Mouse (Mus musculus) intestine, embryonic 16.5 days (tissue): ENCODE results near the gene Ptprd. TPM values are rescaled to one million over a fixed set of nuclear protein-coding genes. Genes with fewer than 3 reads are reported as not detected.

Experiments used
- ATAC-seq: fragments of 200-750 bp; cut with Nextera tagmentation; 2 replicates; pipeline ENCODE4 v1.8.0; 2017; ENCODE audit warnings: moderate TSS enrichment, moderate library complexity
- H3K27ac ChIP-seq: fragments of 300-500 bp; sonication (generic); 2 replicates; pipeline ENCODE4 v1.5.1; 2014; ENCODE audit warnings: mild to moderate bottlenecking, low read length
- H3K27me3 ChIP-seq: fragments of 300-500 bp; sonication (generic); replicated peaks from 2 replicates; pipeline ENCODE4 v1.6.1; 2014; ENCODE audit warnings: low read length, control low read depth, mixed read lengths; ENCODE audit not compliant: control insufficient read depth, insufficient read depth
- H3K36me3 ChIP-seq: fragments of 300-500 bp; sonication (generic); 2 replicates; pipeline ENCODE4 v1.6.1; 2014; ENCODE audit warnings: low read length, control low read depth; ENCODE audit not compliant: control insufficient read depth, insufficient read depth
- H3K4me1 ChIP-seq: fragments of 300-500 bp; sonication (generic); 2 replicates; pipeline ENCODE4 v1.6.1; 2014; ENCODE audit warnings: low read length, control low read depth, mixed read lengths; ENCODE audit not compliant: control insufficient read depth, insufficient read depth
- H3K4me2 ChIP-seq: fragments of 300-500 bp; sonication (generic); 2 replicates; pipeline ENCODE4 v1.6.1; 2014; ENCODE audit warnings: low read depth, low read length, control low read depth
- H3K4me3 ChIP-seq: fragments of 300-500 bp; sonication (generic); 2 replicates; pipeline ENCODE4 v1.5.1; 2014; ENCODE audit warnings: mild to moderate bottlenecking, low read length
- H3K9ac ChIP-seq: fragments of 300-500 bp; sonication (generic); 2 replicates; pipeline ENCODE4 v1.6.1; 2014; ENCODE audit warnings: low read depth, low read length
- H3K9me3 ChIP-seq: fragments of 300-500 bp; sonication (generic); 2 replicates; pipeline ENCODE4 v1.6.1; 2016; ENCODE audit warnings: low read length, control low read depth; ENCODE audit not compliant: control insufficient read depth
- WGBS: fragments of 180-500 bp; shearing (Covaris S2); extraction: QIAGEN DNeasy Blood & Tissue Kit; methylation state at CpG from one replicate; pipeline ENCODE4 v1.1.7; 2014; 5-methylcytosine and 5-hydroxymethylcytosine counted together
- polyA plus RNA-seq: library from polyadenylated mRNA; unstranded; fragments of >200 nt; fragmentation: Nextera tagmentation; extraction: Ambion mirVana; gene quantifications from 2 replicates; pipeline ENCODE4 v1.2.1, GENCODE M21; 2015

Gene Ptprd
- polyA plus RNA-seq, 1 experiment from 2014 or later, result 5.0 TPM

DNA sequence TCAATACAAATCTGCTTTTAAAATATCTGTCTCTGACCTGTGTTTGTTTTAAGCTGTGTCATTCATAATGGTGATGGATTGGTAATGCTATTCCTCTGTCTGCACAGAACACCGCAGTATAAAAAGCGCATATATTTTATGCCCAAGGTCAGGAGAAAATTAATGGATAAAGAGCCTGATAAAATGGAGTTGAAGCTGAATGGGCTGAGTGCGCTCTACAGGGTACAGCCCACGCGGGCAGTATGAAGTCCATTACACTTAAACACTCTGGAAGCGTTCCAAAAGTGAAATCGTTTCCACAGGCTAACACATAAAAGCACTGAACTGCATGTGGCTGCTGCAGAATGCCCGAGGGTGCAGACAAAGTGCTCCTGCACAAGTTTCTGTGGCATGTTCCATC is 2032.3 kb downstream of the Ptprd start:
- no peaks in the 10 kb centered on the region for H3K4me1 ChIP-seq
- H3K9ac ChIP-seq, result no peak overlapping the region
- H3K4me2 ChIP-seq, result no peak overlapping the region
- no peak overlapping the region for H3K27ac ChIP-seq
- WGBS, result 52% methylated on average over 8 of the region's 8 CpGs
- no peaks in the 10 kb centered on the region for H3K36me3 ChIP-seq
- H3K4me3 ChIP-seq, result no peak overlapping the region
- H3K9me3 ChIP-seq, result no peaks in the 10 kb centered on the region
- ATAC-seq, result no peak; the same call in 1 of the 2 replicates
- H3K27me3 ChIP-seq, result no peaks in the 10 kb centered on the region

DNA sequence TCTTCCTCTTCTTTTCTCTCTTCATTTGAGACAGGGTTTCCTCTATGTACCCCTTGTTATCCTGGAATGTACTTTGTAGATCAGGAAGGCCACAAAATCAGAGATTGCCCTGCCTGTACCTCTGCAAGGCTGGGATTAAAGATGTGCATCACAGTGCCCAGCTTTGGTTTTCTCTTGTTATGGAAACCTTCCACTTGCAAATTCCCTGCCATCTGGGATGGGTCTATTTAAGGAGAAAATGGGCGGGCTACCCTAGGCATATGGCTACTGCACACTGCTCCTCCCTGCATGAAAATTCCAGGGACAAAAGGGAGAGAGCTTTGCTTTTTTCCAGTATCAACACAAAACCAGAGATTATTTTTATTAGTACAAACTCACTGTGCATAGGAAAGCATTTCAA is 2036.7 kb downstream of the Ptprd start:
- H3K9me3 ChIP-seq, result no peaks in the 10 kb centered on the region
- ATAC-seq, result no peak
- H3K27ac ChIP-seq, result no peak overlapping the region
- H3K4me3 ChIP-seq, result no peak overlapping the region
- H3K36me3 ChIP-seq, result no peaks in the 10 kb centered on the region
- 97% methylated on average over 1 of the region's 1 CpGs for WGBS
- no peak overlapping the region for H3K9ac ChIP-seq
- no peaks in the 10 kb centered on the region for H3K4me1 ChIP-seq
- H3K27me3 ChIP-seq, result no peaks in the 10 kb centered on the region
- H3K4me2 ChIP-seq, result no peak overlapping the region

DNA sequence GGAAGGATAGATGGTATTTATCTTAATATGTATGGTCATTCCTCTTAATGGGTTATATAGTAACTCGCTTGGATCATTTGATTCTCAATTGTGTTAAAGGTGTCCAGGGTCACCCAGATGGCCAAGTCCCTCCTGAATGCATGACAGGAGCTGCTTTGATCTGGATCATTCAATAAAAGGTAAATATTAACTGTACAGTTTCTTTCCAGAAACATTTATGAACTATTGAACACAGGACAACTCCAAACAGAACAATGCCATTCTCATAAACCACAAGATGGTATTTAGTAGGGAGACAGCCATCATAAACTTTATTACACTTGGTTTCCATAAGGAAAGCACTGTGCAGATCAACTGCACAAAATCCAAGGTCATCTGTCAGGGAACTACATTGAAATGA is 2056.0 kb downstream of the Ptprd start:
- no peak overlapping the region for H3K4me3 ChIP-seq
- no peak overlapping the region for H3K27ac ChIP-seq
- no peaks in the 10 kb centered on the region for H3K27me3 ChIP-seq
- peak; percentile 97 for ATAC-seq
- H3K9ac ChIP-seq, result no peak overlapping the region
- no peaks in the 10 kb centered on the region for H3K4me1 ChIP-seq
- no peaks in the 10 kb centered on the region for H3K9me3 ChIP-seq
- H3K4me2 ChIP-seq, result no peak overlapping the region
- 36% methylated on average over 1 of the region's 1 CpGs for WGBS
- H3K36me3 ChIP-seq, result no peaks in the 10 kb centered on the region

DNA sequence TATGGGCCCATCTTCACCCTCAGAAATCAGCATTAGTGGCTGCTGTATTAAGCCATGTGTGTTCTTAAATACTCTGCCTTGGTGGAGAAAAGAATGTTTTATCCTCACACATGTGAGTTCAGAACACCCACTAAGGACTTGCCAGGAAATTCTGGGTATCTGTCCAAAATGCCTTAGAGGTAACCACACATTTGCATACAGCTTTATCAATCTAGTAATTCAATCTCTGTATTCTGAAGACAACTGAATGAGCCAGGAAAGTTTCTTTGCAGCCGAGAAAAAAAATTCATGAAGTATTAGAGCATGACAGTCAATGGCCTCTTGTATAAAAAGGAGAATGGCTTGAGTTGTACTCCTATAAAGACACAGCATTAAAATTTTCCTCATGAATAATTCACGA is 2057.6 kb downstream of the Ptprd start:
- Histone ChIP-seq H3K9me3 (no peaks in the 10 kb centered on the region), H3K27me3 (no peaks in the 10 kb centered on the region), H3K9ac (no peak overlapping the region), H3K27ac (no peak overlapping the region), H3K4me2 (no peak overlapping the region), H3K4me3 (no peak overlapping the region), H3K4me1 (no peaks in the 10 kb centered on the region), H3K36me3 (no peaks in the 10 kb centered on the region)
- no peak for ATAC-seq
- 62% methylated on average over 2 of the region's 2 CpGs for WGBS

DNA sequence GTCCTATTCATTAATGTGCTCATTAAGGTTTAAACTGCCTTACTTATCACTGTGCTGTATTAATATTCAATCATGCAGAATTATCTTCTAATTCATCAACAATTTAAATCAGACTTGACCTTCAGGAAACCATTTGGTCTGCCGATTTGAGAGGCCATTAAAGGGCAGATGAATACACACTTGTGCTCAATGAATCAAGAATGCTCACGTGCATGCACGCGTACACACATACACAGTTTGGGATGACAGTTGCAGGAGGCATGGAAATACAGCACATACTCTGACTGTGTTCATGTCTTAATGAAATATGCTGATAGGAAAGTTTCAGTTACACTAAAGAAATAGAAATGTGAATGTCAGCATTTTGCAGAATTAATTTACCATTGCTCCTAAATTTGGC is 2066.8 kb downstream of the Ptprd start:
- ATAC-seq, result no peak
- H3K27me3 ChIP-seq, result no peaks in the 10 kb centered on the region
- H3K4me1 ChIP-seq, result no peaks in the 10 kb centered on the region
- no peak overlapping the region for H3K4me3 ChIP-seq
- H3K9me3 ChIP-seq, result no peaks in the 10 kb centered on the region
- H3K4me2 ChIP-seq, result no peak overlapping the region
- no peak overlapping the region for H3K27ac ChIP-seq
- WGBS, result 79% methylated on average over 4 of the region's 4 CpGs
- H3K9ac ChIP-seq, result no peak overlapping the region
- no peaks in the 10 kb centered on the region for H3K36me3 ChIP-seq

DNA sequence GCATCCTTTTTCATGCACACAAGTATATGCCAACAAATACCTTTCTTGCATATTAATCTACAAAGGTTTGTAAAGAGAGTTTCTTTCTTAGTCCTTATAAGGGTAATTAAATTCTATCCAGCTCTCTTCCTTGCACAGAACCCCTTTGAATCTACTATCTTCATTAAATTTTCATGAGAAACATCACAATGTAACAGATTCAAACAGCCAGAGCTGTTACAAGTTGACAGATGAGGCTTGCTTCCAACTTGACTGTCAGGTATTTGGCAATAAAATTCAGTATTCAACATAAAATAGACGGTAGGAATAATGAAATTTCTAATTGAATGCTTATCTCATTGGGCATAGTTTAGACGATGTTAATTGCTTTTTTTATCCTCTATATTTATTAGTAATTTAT is 2067.4 kb downstream of the Ptprd start:
- H3K9me3 ChIP-seq, result no peaks in the 10 kb centered on the region
- no peak overlapping the region for H3K9ac ChIP-seq
- H3K36me3 ChIP-seq, result no peaks in the 10 kb centered on the region
- H3K4me1 ChIP-seq, result no peaks in the 10 kb centered on the region
- ATAC-seq, result no peak
- H3K27me3 ChIP-seq, result no peaks in the 10 kb centered on the region
- no peak overlapping the region for H3K4me3 ChIP-seq
- H3K27ac ChIP-seq, result no peak overlapping the region
- no peak overlapping the region for H3K4me2 ChIP-seq
- 68% methylated on average over 2 of the region's 2 CpGs for WGBS

DNA sequence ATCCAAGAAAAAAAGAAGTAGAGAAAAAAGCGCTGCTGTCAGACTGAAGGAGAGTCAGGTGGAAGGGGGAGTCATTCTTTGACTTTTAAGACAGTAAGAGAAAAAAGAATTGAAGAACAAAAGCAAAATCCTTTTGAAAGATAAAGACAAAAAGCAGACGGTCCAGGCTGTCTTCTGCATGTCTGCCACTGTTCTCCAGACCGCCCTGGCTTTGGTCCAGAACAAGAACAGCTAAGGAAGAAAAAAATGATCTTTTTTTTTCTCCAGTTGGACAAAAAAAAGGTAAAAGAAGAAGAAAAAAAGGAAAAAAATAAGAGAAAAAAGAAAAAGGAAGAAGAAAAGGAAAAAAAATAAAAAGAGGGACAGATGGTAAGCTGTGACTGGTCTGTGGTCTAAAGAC is 2073.9 kb downstream of the Ptprd start:
- no peaks in the 10 kb centered on the region for H3K4me1 ChIP-seq
- no peak overlapping the region for H3K9ac ChIP-seq
- no peak overlapping the region for H3K4me3 ChIP-seq
- no peak overlapping the region for H3K4me2 ChIP-seq
- no peak for ATAC-seq
- H3K9me3 ChIP-seq, result no peaks in the 10 kb centered on the region
- no peaks in the 10 kb centered on the region for H3K36me3 ChIP-seq
- no peaks in the 10 kb centered on the region for H3K27me3 ChIP-seq
- WGBS, result 63% methylated on average over 3 of the region's 3 CpGs
- no peak overlapping the region for H3K27ac ChIP-seq

DNA sequence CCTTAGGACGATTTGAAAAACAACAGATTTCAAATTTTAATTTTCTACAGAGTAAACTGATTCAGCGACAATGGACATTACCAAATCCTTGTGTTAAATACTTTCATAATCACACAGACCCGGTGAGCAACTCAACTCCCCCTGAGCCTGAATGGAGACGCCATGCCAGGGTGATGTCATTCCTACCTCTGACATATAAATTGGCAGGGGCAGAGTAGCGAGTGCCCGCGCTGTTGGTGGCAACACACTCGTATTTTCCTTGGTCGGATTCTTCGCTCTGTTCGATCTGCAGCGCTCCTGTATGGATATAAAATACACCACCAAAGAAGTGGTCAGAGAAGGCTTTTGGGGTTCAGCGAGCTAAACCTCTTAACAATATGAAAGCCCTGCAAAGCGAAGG is 2075.1 kb downstream of the Ptprd start:
- WGBS, result 89% methylated on average over 14 of the region's 14 CpGs
- no peak overlapping the region for H3K4me2 ChIP-seq
- no peaks in the 10 kb centered on the region for H3K4me1 ChIP-seq
- H3K9me3 ChIP-seq, result no peaks in the 10 kb centered on the region
- no peak overlapping the region for H3K27ac ChIP-seq
- no peaks in the 10 kb centered on the region for H3K36me3 ChIP-seq
- H3K27me3 ChIP-seq, result no peaks in the 10 kb centered on the region
- no peak overlapping the region for H3K4me3 ChIP-seq
- no peak overlapping the region for H3K9ac ChIP-seq
- no peak for ATAC-seq

DNA sequence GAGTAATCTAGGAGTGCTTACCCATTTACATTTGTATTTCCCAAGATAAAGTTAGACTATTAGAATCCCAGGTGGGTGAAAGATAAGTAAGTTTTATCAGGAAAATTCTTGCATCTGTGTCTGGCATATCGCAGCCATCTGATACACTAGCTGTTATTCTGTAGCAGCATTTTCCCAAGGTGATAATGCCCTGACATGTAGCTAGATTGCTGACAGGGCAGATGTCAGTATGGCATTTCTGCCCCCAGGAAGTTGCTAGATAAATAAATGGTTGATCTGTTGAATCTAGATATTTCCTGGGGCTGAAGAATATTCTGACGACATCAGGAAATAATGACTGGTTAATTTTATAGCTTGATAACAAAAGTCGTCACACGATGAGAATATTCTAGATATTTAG is 2119.9 kb downstream of the Ptprd start:
- no peak for ATAC-seq
- no peaks in the 10 kb centered on the region for H3K9me3 ChIP-seq
- no peak overlapping the region for H3K4me3 ChIP-seq
- H3K36me3 ChIP-seq, result no peaks in the 10 kb centered on the region
- H3K27me3 ChIP-seq, result no peaks in the 10 kb centered on the region
- H3K27ac ChIP-seq, result no peak overlapping the region
- H3K4me1 ChIP-seq, result no peaks in the 10 kb centered on the region
- H3K4me2 ChIP-seq, result no peak overlapping the region
- H3K9ac ChIP-seq, result no peak overlapping the region
- 84% methylated on average over 4 of the region's 4 CpGs for WGBS

DNA sequence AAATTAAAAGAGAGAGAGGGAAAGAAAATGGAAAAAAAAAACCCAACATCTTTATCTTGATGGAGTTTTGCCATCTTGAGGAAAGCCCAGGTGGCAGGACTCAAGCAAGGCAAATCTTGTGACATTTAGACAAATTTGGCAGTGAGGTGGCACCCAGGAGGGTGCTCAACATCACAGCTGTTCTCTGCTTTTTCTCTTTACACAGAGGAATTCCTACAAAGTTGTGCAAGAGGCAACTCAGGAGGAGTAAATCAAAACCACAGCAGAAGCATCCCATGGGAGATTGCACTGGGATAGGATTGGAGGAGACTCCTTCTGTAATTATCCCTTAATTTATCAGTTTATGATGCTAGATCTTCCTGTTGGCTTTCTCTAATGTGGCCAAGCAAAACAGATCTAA is 2121.9 kb downstream of the Ptprd start:
- Histone ChIP-seq H3K27me3 (no peaks in the 10 kb centered on the region), H3K4me3 (no peak overlapping the region), H3K9me3 (no peaks in the 10 kb centered on the region), H3K27ac (no peak overlapping the region), H3K36me3 (no peaks in the 10 kb centered on the region), H3K9ac (no peak overlapping the region), H3K4me1 (no peaks in the 10 kb centered on the region), H3K4me2 (no peak overlapping the region)
- no peak for ATAC-seq
